Mouse (Mus musculus) thymus, adult 2 months (tissue): Measurements from ENCODE around the gene Wdr46.

ENCODE experiments used
- CTCF ChIP-seq: fragments of 200-500 bp; IDR thresholded peaks from 2 replicates; pipeline ENCODE4 v1.5.1; 2012; ENCODE audit warnings: mild to moderate bottlenecking, control low read depth, low read length, moderate library complexity, borderline replicate concordance; ENCODE audit not compliant: control insufficient read depth, poor library complexity, insufficient read depth; ENCODE audit errors: extremely low read depth
- POLR2A ChIP-seq: fragments of 200-500 bp; IDR thresholded peaks from 2 replicates; pipeline ENCODE4 v1.6.1; 2012; ENCODE audit warnings: mild to moderate bottlenecking, low read length, control low read depth, moderate library complexity; ENCODE audit not compliant: control insufficient read depth, poor library complexity, insufficient read depth; ENCODE audit errors: extremely low read depth

- TF ChIP-seq POLR2A, result no peak
- TF ChIP-seq CTCF, result no peak
Observed at GRCm38 (mm10) chr17:33917656-33918292, 22.7 kb upstream of the Wdr46 start.
